Comparison of ENCODE assay signal across 19 mouse cellular contexts in the genomic region with DNA sequence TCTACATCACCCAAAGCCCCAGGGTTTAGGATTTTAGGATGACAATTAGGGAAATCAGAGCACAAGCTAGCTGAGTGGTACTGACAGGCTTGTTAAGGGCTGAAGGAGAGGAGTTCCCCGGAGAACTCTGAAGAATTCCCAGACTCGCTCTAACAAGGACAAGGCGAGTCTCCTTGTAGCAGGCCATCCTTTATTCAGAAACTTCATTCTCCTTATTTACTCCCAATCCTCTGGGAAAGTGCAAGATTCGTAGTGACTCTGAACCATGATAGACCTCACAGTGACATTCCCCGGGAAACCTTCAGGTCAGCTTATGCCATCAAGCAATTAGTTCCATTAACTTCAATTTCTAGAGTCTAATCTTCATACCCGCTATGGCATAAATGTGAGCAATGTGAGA. TPM values are rescaled to one million over a fixed set of nuclear protein-coding genes. Genes with fewer than 3 reads are reported as not detected.
DNase-seq lines count a peak whose midpoint lies in the region; ATAC-seq lines count a peak whose summit lies in the region.
"Had no signal": no experiment of that assay in that cellular context is flagged by ENCODE, and none has a peak within 500 bp of the region (broad histone marks: within the 10 kb centered on the region; RNA-seq: fewer than 3 reads in every experiment).

No protein-coding gene starts in this region.

- 93% methylated on average over 6 of the region's 6 CpGs for WGBS in kidney, embryonic 16.5 days

- no peak overlapping the region for H3K9ac ChIP-seq in kidney, embryonic 16.5 days (replicated peaks; ENCODE audit: low read length)
- H3K9ac ChIP-seq: embryonic facial prominence, embryonic 12.5 days; forebrain, embryonic 13.5 days; forebrain, embryonic 15.5 days; forebrain, postnatal 0 days had no signal

- DNase-seq in Muller cell, postnatal 12 days (ENCODE audit: inconsistent ontology term) = peak; percentile 29
- DNase-seq in forelimb bud, embryonic 11.5 days (ENCODE audit: low read depth, low spot score) = peak; percentile 11
- DNase-seq in retina, postnatal 1 day = peak; percentile 68
- DNase-seq in adrenal gland, postnatal 14 days = no peak
- DNase-seq: adrenal gland, adult 2 months; adrenal gland, postnatal 10 days; adrenal gland, postnatal 36 days; cerebellum, adult 11-12 months; cerebellum, adult 2 months; cerebellum, adult 9-10 months; cerebellum, postnatal 10 days; cerebellum, postnatal 25 days; forebrain, postnatal 0 days had no signal

- H3K27ac ChIP-seq in kidney, embryonic 16.5 days (ENCODE audit: low read length) = no peak overlapping the region
- H3K27ac ChIP-seq: embryonic facial prominence, embryonic 10.5 days; embryonic facial prominence, embryonic 12.5 days; forebrain, embryonic 13.5 days; forebrain, embryonic 15.5 days had no signal

- H3K36me3 ChIP-seq in kidney, embryonic 16.5 days (ENCODE audit: insufficient read depth, low read length) = no peaks in the 10 kb centered on the region
- H3K36me3 ChIP-seq: embryonic facial prominence, embryonic 10.5 days; embryonic facial prominence, embryonic 12.5 days; forebrain, embryonic 15.5 days had no signal

- H3K9me3 ChIP-seq in kidney, embryonic 16.5 days (ENCODE audit: low read length) = no peaks in the 10 kb centered on the region
- H3K9me3 ChIP-seq: embryonic facial prominence, embryonic 10.5 days; embryonic facial prominence, embryonic 12.5 days; forebrain, embryonic 13.5 days; forebrain, embryonic 15.5 days had no signal

- no peaks in the 10 kb centered on the region for H3K4me1 ChIP-seq in kidney, embryonic 16.5 days (ENCODE audit: insufficient read depth, low read length)
- H3K4me1 ChIP-seq: forebrain, embryonic 13.5 days; forebrain, embryonic 15.5 days had no signal

- no peak overlapping the region for H3K4me3 ChIP-seq in kidney, embryonic 16.5 days (ENCODE audit: low read length)
- H3K4me3 ChIP-seq: embryonic facial prominence, embryonic 10.5 days; embryonic facial prominence, embryonic 12.5 days; forebrain, embryonic 13.5 days; forebrain, embryonic 15.5 days had no signal

- no peak for ATAC-seq in kidney, embryonic 16.5 days (ENCODE audit: low FRiP score, low TSS enrichment)
- ATAC-seq: forebrain, embryonic 13.5 days; forebrain, embryonic 15.5 days; forebrain, postnatal 0 days; Patski had no signal

- H3K4me2 ChIP-seq in kidney, embryonic 16.5 days (replicated peaks; ENCODE audit: low read depth, low read length) = no peak overlapping the region
- H3K4me2 ChIP-seq: embryonic facial prominence, embryonic 12.5 days; forebrain, embryonic 13.5 days; forebrain, embryonic 15.5 days had no signal

- no peaks in the 10 kb centered on the region for H3K27me3 ChIP-seq in kidney, embryonic 16.5 days (ENCODE audit: insufficient read depth, low read length)
- H3K27me3 ChIP-seq: embryonic facial prominence, embryonic 12.5 days; forebrain, embryonic 13.5 days; forebrain, embryonic 15.5 days had no signal

RNA-seq across cellular contexts. Expression of gene Ift57, which starts 36.8 kb away (rescaled TPM):
- 28.3 and 31.5 TPM in 2 replicates for polyA plus RNA-seq in kidney, embryonic 16.5 days (2015; fragmentation: Nextera tagmentation; extraction: Ambion mirVana)
- 27.2 and 30.4 TPM in 2 replicates for total RNA-seq in adrenal gland, postnatal 14 days (2021)
